Mouse (Mus musculus) neural tube, embryonic 13.5 days (tissue): ENCODE results near the gene Tubb3. TPM values are rescaled to one million over a fixed set of nuclear protein-coding genes. Genes with fewer than 3 reads are reported as not detected.
"Not testable (repeated sequence)": the region's sequence is repeated elsewhere in the genome, so short reads cannot be mapped to it uniquely, and the experiment has no call there.

ENCODE experiments used
- ATAC-seq: fragments of 200-750 bp; cut with Nextera tagmentation; 2 replicates; pipeline ENCODE4 v1.8.0; 2017; ENCODE audit warnings: low read depth, mild to moderate bottlenecking, moderate TSS enrichment, moderate library complexity
- H3K27ac ChIP-seq: fragments of 300-500 bp; sonication (generic); replicated peaks from 2 replicates; pipeline ENCODE4 v1.5.1; 2015; ENCODE audit warnings: moderate library complexity, mild to moderate bottlenecking, inconsistent platforms
- H3K27me3 ChIP-seq: fragments of 300-500 bp; sonication (generic); 2 replicates; pipeline ENCODE4 v1.6.1; 2015; ENCODE audit warnings: mild to moderate bottlenecking, inconsistent platforms
- H3K36me3 ChIP-seq: fragments of 300-500 bp; sonication (generic); 2 replicates; pipeline ENCODE4 v1.6.1; 2015; ENCODE audit warnings: mild to moderate bottlenecking, inconsistent platforms
- H3K4me1 ChIP-seq: fragments of 300-500 bp; sonication (generic); replicated peaks from 2 replicates; pipeline ENCODE4 v1.6.1; 2015; ENCODE audit warnings: inconsistent platforms
- H3K4me2 ChIP-seq: fragments of 300-500 bp; sonication (generic); 2 replicates; pipeline ENCODE4 v1.6.1; 2015; ENCODE audit warnings: inconsistent platforms, mild to moderate bottlenecking, moderate library complexity
- H3K4me3 ChIP-seq: fragments of 300-500 bp; sonication (generic); 2 replicates; pipeline ENCODE4 v1.5.1; 2015; ENCODE audit warnings: mild to moderate bottlenecking, inconsistent platforms
- H3K9ac ChIP-seq: fragments of 300-500 bp; sonication (generic); 2 replicates; pipeline ENCODE4 v1.6.1; 2015; ENCODE audit warnings: moderate library complexity, mild to moderate bottlenecking, inconsistent platforms
- H3K9me3 ChIP-seq: fragments of 300-500 bp; sonication (generic); 2 replicates; pipeline ENCODE4 v1.6.1; 2016; ENCODE audit warnings: inconsistent platforms
- WGBS: fragments of 180-500 bp; shearing (Covaris S2); methylation state at CpG from one replicate; pipeline ENCODE4 v1.1.7; 2015; 5-methylcytosine and 5-hydroxymethylcytosine counted together
- polyA plus RNA-seq: library from polyadenylated mRNA; unstranded; fragments of >200 nt; fragmentation: Nextera tagmentation; extraction: Ambion mirVana; gene quantifications from 2 replicates; pipeline ENCODE4 v1.2.1, GENCODE M21; 2015

Gene Tubb3
- polyA plus RNA-seq, 1 experiment from 2014 or later = 1,658 TPM

DNA sequence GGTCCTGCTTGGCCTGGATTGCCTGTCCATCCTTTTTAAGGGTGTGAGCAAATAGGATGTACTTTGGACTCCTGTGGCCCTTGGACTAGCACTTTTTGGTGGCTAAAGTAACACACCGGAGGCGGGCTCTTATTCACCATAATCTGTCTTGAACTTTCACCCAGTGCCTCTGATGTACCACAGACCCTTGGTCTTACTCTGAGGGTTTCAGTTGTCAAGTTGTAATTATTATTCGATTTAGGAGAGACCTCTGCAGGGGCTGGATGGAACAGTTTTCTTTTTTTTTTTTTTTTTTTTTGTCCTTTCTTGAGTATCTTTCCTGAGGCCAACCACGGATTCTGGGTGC lies 32.3 kb downstream of the Tubb3 start:
- peak overlapping the region; percentile 83 for H3K9ac ChIP-seq
- peaks cover 12% of the 10 kb centered on the region for H3K4me1 ChIP-seq
- peak overlapping the region; percentile 67 for H3K4me2 ChIP-seq
- WGBS = 29% methylated on average over 4 of the region's 4 CpGs
- no peaks in the 10 kb centered on the region for H3K9me3 ChIP-seq
- H3K27ac ChIP-seq = peak overlapping the region; percentile 70
- peaks cover 27% of the 10 kb centered on the region for H3K36me3 ChIP-seq
- ATAC-seq = no peak
- H3K4me3 ChIP-seq = peak overlapping the region; percentile 54
- H3K27me3 ChIP-seq = no peaks in the 10 kb centered on the region

DNA sequence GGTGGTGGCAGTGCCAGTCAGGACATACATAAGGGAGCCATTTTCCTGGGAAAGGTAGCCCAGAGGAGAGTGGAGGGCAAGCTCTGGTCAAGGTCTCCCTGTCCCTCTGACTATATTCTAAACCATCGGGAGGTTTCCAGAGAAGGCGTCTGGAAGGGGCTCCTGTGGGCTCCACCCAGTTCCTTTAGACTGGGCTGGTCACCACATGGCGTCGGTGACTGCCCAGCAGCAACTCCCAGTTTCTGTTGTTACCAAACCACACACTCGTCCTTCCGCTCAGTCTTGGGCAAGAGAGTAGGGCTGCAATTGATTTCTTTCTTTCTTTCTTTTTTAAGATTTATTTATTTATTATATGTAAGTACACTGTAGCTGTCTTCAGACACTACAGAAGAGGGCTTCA lies 32.9 kb downstream of the Tubb3 start:
- no peak for ATAC-seq
- Histone ChIP-seq H3K9me3 (no peaks in the 10 kb centered on the region), H3K9ac (peak overlapping the region; percentile 83; the same call in 1 of the 2 replicates), H3K27ac (no peak overlapping the region), H3K36me3 (peaks cover 33% of the 10 kb centered on the region), H3K4me1 (peaks cover 12% of the 10 kb centered on the region), H3K4me2 (peak overlapping the region; percentile 67), H3K4me3 (peak overlapping the region; percentile 54), H3K27me3 (no peaks in the 10 kb centered on the region)
- 94% methylated on average over 6 of the region's 6 CpGs for WGBS

DNA sequence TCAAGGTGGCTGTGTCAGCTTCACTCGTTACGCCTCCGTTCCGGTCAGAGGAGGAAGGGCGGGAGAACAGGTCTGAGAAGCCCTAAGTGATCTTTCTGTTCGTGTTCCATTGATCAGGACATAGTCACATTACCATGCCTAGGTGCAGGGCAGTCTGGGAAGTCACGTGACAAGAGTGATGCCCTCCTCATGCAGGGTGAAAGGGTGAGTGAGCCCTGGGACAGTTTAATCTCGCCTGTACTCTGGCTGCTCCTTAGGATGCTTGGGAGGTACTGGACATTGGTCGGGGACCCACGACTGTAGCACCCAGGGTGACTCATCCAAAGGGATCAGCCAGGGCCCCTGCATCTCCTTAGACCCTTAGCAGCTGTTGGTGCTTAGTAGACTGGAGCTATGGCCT lies 34.8 kb downstream of the Tubb3 start:
- H3K4me3 ChIP-seq = no peak overlapping the region
- H3K9ac ChIP-seq = no peak overlapping the region
- no peaks in the 10 kb centered on the region for H3K27me3 ChIP-seq
- H3K4me1 ChIP-seq = peaks cover 12% of the 10 kb centered on the region
- no peak for ATAC-seq
- H3K9me3 ChIP-seq = no peaks in the 10 kb centered on the region
- no peak overlapping the region for H3K4me2 ChIP-seq
- H3K36me3 ChIP-seq = peaks cover 49% of the 10 kb centered on the region
- 91% methylated on average over 10 of the region's 10 CpGs for WGBS
- H3K27ac ChIP-seq = no peak overlapping the region

DNA sequence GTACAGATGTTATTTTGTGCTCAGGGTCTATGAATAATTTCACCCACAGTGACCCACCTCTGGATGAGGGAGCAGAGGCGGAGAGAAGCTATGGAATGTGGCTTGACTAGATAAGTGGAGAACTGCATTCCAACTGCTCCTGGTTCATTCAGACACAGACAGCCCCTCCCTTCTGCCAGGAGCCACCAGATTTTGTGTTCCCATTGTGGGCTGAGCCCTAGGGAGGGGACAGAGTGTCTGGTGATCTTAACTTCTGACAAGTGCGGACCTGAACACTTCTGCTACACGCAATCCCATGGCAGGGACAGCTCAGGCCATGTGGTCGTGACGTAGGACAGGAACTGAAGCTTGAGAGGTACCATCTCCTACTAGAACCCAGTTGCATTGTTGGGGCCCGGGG lies 35.6 kb downstream of the Tubb3 start:
- H3K4me2 ChIP-seq = no peak overlapping the region
- H3K27ac ChIP-seq = no peak overlapping the region
- no peak for ATAC-seq
- H3K4me3 ChIP-seq = no peak overlapping the region
- no peak overlapping the region for H3K9ac ChIP-seq
- peaks cover 57% of the 10 kb centered on the region for H3K36me3 ChIP-seq
- H3K4me1 ChIP-seq = peaks cover 12% of the 10 kb centered on the region
- no peaks in the 10 kb centered on the region for H3K27me3 ChIP-seq
- H3K9me3 ChIP-seq = no peaks in the 10 kb centered on the region
- WGBS = 96% methylated on average over 6 of the region's 6 CpGs

DNA sequence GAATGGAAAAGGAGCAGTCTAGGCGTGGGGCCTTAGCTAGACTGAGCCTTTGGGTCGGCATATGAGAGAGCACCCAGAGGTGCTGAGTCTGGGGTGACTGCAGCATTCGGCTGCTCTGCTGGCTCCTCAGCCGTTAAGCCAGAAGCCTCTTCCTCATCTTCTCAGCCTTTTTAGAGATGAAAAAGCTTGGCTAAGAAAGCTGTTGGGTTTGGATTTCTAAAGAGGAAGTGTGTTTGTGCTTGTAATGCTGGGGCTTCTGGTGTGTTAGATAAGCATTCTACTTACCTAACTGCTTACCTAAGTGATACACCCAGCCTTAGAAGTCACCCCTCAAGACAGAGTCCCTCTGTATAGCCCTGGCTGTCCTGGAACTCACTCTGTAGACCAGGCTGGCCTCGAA lies 39.6 kb downstream of the Tubb3 start:
- no peak for ATAC-seq
- Histone ChIP-seq H3K4me2 (no peak overlapping the region), H3K9me3 (no peaks in the 10 kb centered on the region), H3K27ac (no peak overlapping the region), H3K4me1 (no peaks in the 10 kb centered on the region), H3K27me3 (no peaks in the 10 kb centered on the region), H3K9ac (no peak overlapping the region), H3K4me3 (no peak overlapping the region), H3K36me3 (peaks cover 89% of the 10 kb centered on the region)
- 88% methylated on average over 5 of the region's 5 CpGs for WGBS

DNA sequence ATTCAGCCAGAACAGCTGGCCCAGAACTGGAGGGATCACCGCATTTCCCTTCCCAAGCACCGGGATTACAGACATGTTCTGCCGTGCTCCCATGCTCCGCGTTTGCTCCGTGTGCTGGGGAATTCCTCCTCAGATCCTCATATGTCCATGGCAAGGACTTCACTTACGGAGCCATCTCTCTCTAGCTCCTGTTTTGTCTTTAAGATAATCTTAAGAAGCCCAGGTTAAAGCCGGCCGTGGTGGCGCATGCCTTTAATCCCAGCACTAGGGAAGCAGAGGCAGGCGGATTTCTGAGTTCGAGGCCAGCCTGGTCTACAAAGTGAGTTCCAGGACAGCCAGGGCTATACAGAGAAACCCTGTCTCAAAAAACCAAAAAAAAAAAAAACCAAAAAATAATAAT lies 40.5 kb downstream of the Tubb3 start:
- not testable (repeated sequence) for ATAC-seq
- peaks cover 94% of the 10 kb centered on the region for H3K36me3 ChIP-seq

DNA sequence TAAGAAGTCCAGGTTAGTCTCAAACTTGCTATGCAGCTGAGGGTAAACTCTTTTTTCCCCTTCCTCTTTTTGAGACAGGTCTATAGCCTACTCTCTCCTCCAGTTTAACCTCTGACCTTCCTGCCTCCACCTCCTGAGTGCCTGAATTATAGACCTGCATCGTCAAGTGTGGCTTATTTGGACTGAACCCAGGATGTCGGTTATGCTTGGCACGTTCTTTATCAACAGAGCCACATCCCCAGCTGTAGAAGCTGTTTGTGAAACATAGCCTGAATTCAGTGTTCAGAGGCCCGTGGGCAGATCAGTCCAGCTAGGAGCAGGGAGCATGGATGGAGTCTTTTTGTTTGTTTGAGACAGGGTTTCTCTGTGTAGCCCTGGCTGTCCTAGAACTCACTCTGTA lies 40.9 kb downstream of the Tubb3 start:
- no peaks in the 10 kb centered on the region for H3K4me1 ChIP-seq
- no peaks in the 10 kb centered on the region for H3K9me3 ChIP-seq
- H3K9ac ChIP-seq = no peak overlapping the region
- H3K4me2 ChIP-seq = no peak overlapping the region
- peaks cover 94% of the 10 kb centered on the region for H3K36me3 ChIP-seq
- ATAC-seq = no peak
- 89% methylated on average over 4 of the region's 4 CpGs for WGBS
- H3K27ac ChIP-seq = no peak overlapping the region
- no peaks in the 10 kb centered on the region for H3K27me3 ChIP-seq
- no peak overlapping the region for H3K4me3 ChIP-seq

More for the DNA sequence above, 40.5 kb downstream of the Tubb3 start:
- WGBS = 96% methylated on average over 12 of the region's 12 CpGs
- H3K9ac ChIP-seq, H3K4me3 ChIP-seq, H3K27ac ChIP-seq, H3K27me3 ChIP-seq, H3K9me3 ChIP-seq, H3K4me2 ChIP-seq, H3K4me1 ChIP-seq: not testable (repeated sequence)

DNA sequence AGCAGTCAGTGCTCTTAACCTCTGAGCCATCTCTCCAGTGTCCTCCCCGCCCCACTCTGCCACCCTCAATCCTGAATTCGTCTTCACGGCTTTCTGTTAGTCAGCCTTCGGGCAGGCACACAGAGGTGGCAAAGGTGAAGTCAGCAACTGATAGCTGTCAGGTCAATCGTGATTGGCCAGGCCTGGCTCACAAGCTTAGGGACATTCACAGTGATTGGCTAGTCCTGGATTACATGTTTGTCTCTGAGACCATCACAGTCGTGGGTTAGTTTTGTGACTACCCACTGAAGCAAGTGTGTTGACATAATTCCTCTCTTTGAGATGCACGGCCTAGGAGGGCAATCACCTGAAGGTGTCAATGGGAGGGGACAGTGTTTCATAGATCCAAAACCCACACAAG lies 42.1 kb downstream of the Tubb3 start:
- H3K36me3 ChIP-seq = peaks cover 96% of the 10 kb centered on the region
- no peak overlapping the region for H3K4me3 ChIP-seq
- no peak overlapping the region for H3K4me2 ChIP-seq
- H3K4me1 ChIP-seq = no peaks in the 10 kb centered on the region
- no peak overlapping the region for H3K9ac ChIP-seq
- WGBS = 82% methylated on average over 7 of the region's 7 CpGs
- H3K27me3 ChIP-seq = no peaks in the 10 kb centered on the region
- H3K9me3 ChIP-seq = no peaks in the 10 kb centered on the region
- ATAC-seq = no peak
- H3K27ac ChIP-seq = no peak overlapping the region

DNA sequence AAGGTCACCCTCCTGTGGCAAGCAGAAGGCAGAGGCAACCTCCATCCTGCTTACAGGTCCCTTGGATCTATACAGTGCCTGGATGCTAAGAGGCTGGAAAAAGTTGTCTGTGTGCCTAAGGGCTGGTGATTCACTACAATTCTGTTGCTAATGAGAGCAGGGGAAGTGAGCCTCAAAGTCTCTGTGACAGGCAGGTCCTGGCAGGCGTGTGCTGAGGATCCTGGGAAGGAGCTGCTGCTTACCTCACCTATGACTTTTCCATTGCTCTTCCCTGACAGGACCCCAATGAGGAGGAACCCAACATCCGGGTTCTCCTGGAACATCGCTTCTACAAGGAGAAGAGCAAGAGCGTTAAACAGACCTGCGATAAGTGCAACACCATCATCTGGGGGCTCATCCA lies 42.7 kb downstream of the Tubb3 start:
- 80% methylated on average over 5 of the region's 5 CpGs for WGBS
- no peak overlapping the region for H3K27ac ChIP-seq
- no peaks in the 10 kb centered on the region for H3K4me1 ChIP-seq
- no peak overlapping the region for H3K4me2 ChIP-seq
- no peaks in the 10 kb centered on the region for H3K9me3 ChIP-seq
- H3K36me3 ChIP-seq = peaks cover 96% of the 10 kb centered on the region
- H3K9ac ChIP-seq = no peak overlapping the region
- no peak for ATAC-seq
- no peak overlapping the region for H3K4me3 ChIP-seq
- H3K27me3 ChIP-seq = no peaks in the 10 kb centered on the region

DNA sequence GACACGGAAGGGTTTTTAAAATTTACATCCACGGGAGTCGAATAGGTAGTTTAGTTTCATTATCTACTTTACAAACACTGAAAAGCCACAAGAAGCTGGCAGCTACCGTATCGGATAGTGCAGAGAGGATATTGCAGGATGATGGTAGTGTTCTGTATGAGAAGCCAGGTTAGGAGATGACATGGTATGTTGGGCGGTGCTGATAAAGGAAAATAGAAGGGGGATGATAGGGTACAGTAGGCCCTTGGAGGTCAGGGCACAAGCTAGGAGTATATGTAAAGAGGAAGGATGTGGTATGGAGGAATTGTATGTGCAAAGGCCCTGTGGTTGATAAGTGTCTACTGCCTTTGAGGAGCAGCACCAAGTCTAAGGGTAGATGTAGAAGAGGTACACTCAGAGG lies 43.3 kb downstream of the Tubb3 start:
- Histone ChIP-seq H3K4me1 (no peaks in the 10 kb centered on the region), H3K36me3 (peaks cover 96% of the 10 kb centered on the region), H3K27me3 (no peaks in the 10 kb centered on the region), H3K4me3 (no peak overlapping the region), H3K9ac (no peak overlapping the region), H3K9me3 (no peaks in the 10 kb centered on the region), H3K4me2 (no peak overlapping the region), H3K27ac (no peak overlapping the region)
- ATAC-seq = no peak
- 93% methylated on average over 6 of the region's 6 CpGs for WGBS

DNA sequence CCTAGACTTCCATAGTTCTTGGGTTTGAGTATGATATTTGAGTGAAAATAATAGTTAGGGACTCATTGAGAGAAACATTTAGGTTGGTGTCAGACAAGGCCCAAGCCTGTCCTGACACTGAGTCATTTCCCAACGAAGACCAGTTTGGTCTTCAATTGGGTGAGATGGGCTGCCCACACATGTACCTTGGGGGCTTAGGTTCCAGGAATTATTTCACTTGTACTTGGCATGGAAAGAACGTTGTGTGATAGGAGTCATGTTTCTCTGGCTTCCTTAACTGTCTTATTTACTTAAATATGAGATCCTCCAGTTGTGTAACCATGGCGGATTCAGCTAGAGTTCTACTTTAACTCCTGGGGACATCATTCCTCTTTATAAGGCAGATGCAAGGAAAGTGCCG lies 52.4 kb downstream of the Tubb3 start:
- Histone ChIP-seq H3K9ac (no peak overlapping the region), H3K27me3 (no peaks in the 10 kb centered on the region), H3K4me2 (no peak overlapping the region), H3K9me3 (no peaks in the 10 kb centered on the region), H3K27ac (no peak overlapping the region), H3K4me3 (no peak overlapping the region), H3K36me3 (peaks cover 57% of the 10 kb centered on the region), H3K4me1 (no peaks in the 10 kb centered on the region)
- ATAC-seq = no peak
- 85% methylated on average over 4 of the region's 4 CpGs for WGBS

DNA sequence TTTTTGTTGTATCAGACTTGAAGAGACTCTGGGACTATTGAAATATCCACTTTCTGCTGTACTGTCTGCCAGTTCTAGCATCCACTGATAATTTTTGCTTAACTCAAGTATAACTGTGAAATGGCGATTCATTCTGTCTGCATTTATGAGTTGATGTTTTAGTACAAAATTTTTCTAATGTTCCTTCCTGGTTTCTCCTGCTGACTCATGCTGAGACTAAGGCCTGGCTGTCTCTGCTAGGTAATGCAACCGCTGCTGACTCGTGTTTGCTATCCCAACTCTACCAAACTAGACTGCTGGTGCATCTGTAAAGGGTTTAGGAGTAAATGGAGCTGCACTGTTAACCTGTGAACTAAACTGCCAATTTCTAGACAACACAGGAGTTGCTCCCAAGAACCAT lies 56.3 kb downstream of the Tubb3 start:
- Histone ChIP-seq H3K36me3 (peaks cover 19% of the 10 kb centered on the region), H3K27ac (no peak overlapping the region), H3K4me2 (no peak overlapping the region), H3K4me3 (no peak overlapping the region), H3K27me3 (0 out of 2 replicates have a peak, but pooled peaks cover 3% of the 10 kb centered on the region), H3K4me1 (no peaks in the 10 kb centered on the region), H3K9me3 (no peaks in the 10 kb centered on the region), H3K9ac (no peak overlapping the region)
- WGBS = 85% methylated on average over 3 of the region's 3 CpGs
- no peak for ATAC-seq
